Mouse (Mus musculus) C2C12 (cell line): Measurements from ENCODE around the gene Osbpl9.

Source experiments
- CEBPB ChIP-seq: IDR thresholded peaks from one replicate; pipeline ENCODE4 v1.6.1; 2011; ENCODE audit warnings: low read depth, mild to moderate bottlenecking, control low read depth, moderate library complexity
- CTCF ChIP-seq: IDR thresholded peaks from one replicate; pipeline ENCODE4 v1.5.1; 2011; ENCODE audit not compliant: control insufficient read depth, insufficient read depth, insufficient read length

- TF ChIP-seq CEBPB = no peak
- TF ChIP-seq CTCF = no peak
Observed at GRCm38 (mm10) chr4:109098861-109099260, 103.2 kb downstream of the Osbpl9 start.
